Mouse (Mus musculus): ENCODE measurements at regions not wholly inside any gene's neighbourhood (a gene's known extent, or its start where the extent isn't known, plus 50 kb on each side); places are given as distances from the start of the nearest gene placed in this dataset.
A peak's percentile ranks its signal among the peaks of the same experiment; 100 is the strongest.

DNA sequence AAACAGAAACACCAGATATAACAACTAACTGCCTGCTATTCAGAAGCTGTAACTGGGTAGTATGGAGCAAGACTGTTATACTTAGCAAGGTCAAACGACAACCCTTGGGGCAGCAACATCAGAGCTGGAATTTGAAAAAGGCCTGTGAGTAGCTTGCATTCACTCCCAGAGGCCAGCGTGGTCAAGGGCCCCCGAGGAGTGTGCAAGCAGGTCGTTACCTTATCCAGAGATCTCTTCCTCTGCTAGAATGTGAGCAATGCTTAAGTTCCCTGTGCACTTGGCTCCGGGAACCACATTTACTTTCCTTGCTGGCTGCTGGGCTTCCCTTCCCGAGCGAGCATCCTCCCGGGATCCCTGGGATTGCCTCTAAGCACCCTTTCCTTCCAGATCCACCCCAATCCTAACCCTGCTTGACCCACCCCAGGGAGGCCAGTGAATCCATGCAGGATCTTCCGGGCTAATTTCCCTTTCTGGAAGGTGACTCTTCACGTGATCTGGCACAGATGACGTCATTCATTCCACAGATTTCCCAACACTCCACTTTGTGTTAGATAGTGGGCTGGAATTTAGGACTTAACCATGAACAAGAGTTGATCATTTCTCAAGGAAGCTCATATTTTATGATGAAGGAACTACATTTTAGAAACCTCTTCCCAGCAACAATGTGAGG lies 112.3 kb upstream of the Tsc22d1 start:
- peak; percentile 16 for DNase-seq

GRCm38 (mm10) chr14:76307603-76308002 lies 107.2 kb upstream of the Tsc22d1 start:
- no peak for DNase-seq

DNA sequence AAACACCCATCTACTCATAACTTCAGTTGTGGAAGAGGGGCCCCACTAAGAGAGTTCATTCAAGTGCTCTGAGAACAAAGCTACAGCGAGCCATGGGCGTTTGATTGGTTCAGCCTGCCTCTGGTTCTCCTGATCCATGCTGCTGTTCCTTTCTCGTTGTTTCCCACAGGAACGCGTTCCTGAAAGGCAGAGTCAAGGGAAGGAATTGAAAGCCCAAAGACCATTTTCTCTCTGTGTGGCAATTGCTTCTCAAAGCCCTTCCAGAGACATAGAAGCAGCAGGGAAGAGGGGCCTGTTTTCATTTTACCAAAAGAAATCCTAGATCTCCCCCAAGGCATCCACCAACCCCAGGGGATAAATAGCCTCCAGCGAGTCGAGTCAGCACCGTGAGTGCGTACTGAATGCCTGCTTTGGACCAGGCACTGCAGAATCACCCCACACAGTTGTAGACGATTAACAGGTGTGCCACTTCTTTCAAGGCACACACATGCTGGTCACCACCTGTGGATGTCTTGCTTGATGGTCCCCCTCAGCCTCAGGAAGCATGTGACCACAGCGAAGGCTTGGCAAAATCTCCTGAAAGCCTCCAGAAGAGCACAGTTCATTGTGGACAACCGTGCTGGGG lies 106.5 kb upstream of the Tsc22d1 start:
- peak; percentile 7 for DNase-seq

- DNase-seq = no peak
Measured at GRCm38 (mm10) chr14:76309606-76310005, 105.2 kb upstream of the Tsc22d1 start.

DNA sequence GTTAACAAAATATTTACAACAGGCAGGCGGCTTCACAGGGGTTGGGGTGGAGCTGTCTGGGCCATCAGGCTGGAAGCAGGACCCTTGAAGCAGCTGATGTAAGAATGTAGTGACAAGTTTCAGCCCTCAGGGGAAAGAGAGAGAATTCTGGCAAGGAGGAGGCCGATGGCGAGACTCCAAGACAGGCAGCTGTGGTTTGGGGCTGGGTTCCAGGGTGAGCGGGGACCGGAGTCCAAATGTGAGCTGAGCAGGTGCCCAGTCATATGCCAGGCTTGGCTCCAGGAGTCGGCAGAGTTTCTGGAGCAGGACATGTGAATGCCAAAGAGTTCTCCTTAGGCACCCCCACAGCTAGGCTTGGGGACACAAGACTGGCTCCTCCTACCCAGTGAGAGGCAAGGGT lies 104.5 kb upstream of the Tsc22d1 start:
- DNase-seq = peak; percentile 88

DNA sequence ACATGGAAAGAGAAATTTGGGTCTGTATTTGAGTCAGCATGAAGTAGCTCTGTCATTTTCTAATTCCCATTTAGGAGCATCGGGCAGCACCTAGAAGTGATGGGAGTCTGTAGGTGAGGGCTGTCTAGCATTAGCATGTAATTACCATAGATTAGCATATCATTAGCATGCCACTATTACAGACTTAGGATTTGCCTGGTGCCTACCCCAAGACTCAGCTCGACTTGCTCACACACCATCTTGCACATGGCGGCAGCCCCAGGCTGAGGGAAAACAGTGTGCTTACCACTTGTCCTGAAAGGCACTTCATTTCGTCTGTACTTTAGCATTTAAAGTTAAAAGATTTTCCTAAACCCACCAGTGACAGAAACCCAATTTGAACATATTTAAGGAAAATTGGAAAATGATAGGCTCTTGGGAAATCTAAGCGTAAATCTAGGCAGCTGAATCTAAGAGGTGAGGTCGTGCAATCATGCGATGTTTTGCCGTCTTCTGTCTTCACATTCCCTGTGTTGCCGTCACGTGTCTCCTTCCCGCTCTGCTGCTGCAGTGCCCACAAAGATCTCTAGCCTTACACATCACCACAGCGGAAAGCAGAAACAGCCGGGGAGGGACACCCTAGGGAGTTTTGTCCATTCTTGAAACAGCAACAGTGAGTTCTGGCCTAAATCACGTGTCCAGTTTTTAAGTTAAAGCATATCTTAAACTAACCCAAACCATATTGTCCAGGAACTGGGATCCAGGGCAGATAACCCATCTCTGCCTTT lies 101.2 kb upstream of the Tsc22d1 start:
- no peak for DNase-seq

GRCm38 (mm10) chr14:76318438-76318837 lies 96.3 kb upstream of the Tsc22d1 start:
- peak; percentile 62 for DNase-seq

GRCm38 (mm10) chr14:76324246-76324645 lies 90.5 kb upstream of the Tsc22d1 start:
- DNase-seq = no peak

GRCm38 (mm10) chr14:76329983-76330382 lies 84.8 kb upstream of the Tsc22d1 start:
- DNase-seq = no peak

GRCm38 (mm10) chr14:76331497-76332335 lies 83.0 kb upstream of the Tsc22d1 start:
- DNase-seq = no peak

- DNase-seq = no peak
Measured at GRCm38 (mm10) chr14:76332336-76332703, 82.4 kb upstream of the Tsc22d1 start.

GRCm38 (mm10) chr14:76340789-76341188 lies 74.0 kb upstream of the Tsc22d1 start:
- DNase-seq = no peak

DNA sequence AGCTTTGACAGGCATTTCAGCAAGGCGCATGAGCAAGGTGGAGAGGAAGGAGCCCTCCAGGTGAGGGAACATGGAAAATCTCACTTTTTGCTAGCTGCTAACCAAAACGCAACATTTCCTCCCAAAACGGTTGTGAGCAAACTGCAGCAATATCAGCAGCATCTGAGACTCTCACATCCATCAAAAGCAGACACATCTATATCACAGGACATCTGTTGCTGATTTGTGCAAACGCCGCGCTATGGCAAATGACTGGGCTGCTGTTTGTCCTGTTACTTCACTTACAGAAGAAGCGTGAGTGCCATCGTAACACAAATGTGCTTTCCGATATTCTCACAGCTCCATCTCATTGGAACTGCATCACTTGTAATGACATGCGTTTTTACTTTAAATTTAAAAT lies 73.5 kb upstream of the Tsc22d1 start:
- DNase-seq = no peak

DNA sequence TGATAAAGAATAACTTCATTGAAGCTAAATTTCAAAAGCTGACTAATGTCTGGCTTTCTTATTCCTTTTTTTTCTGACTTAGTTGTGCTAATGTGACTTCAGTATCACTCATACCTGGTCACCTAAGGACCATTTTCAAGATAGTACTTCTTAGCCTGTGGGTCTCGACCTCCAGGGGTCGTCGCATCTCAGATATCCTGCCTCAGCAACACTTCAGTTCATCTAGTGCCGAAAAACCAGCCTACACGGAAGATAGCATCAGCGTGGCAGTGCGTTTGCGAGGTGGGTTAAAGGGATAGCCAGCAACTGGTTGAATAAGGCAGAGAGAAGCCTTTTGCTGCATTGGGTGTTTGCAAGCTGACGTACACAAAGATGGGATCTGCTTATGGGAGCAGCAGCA lies 62.9 kb upstream of the Tsc22d1 start:
- no peak for DNase-seq

- no peak for DNase-seq
Measured at GRCm38 (mm10) chr14:76356161-76356560, 58.6 kb upstream of the Tsc22d1 start.

- no peak for DNase-seq
Measured at GRCm38 (mm10) chr14:76359837-76360410, 54.8 kb upstream of the Tsc22d1 start.

- no peak for DNase-seq
Measured at GRCm38 (mm10) chr14:76364034-76364433, 50.7 kb upstream of the Tsc22d1 start.
